Mouse (Mus musculus): ENCODE data around the gene Abcf2. TPM values are rescaled to one million over a fixed set of nuclear protein-coding genes. Genes with fewer than 3 reads are reported as not detected.
A peak's percentile ranks its signal among the peaks of the same experiment; 100 is the strongest.
"Not testable (repeated sequence)": the region's sequence is repeated elsewhere in the genome, so short reads cannot be mapped to it uniquely, and the experiment has no call there.

Abcf2 gene
- polyA plus RNA-seq, 1 experiment, result 49.0 TPM

DNA sequence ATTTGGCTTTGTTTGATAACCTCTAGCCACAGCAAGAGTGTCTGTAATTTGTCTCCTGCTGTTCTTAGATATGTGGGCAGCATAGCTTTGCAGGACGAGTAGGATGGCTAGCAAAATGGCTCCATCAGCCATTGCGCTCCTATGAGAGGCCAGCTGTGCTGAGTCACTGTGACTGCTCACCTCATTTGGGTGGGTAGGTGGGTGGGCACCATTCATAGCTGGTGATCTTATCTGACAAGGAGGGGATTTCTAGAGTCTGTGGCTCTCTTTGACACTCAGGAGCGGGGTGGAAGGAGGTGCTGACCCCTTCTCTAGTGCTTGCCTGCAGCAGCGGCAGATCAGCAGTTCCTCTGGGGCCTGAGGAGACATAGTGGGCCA lies 9.9 kb upstream of the Abcf2 start:
- Histone ChIP-seq H3K4me1 (peaks cover 78% of the 10 kb centered on the region), H3K9me3 (no peaks in the 10 kb centered on the region), H3K4me3 (replicated peaks) (peak overlapping the region; percentile 98), H3K27me3 (replicated peaks) (no peaks in the 10 kb centered on the region), H3K36me3 (replicated peaks; ENCODE audit: low read length) (peaks cover 46% of the 10 kb centered on the region)
- TF ChIP-seq FLI1 (IDR thresholded peaks at IDR 0.05; ENCODE audit: low read length), result no peak
- TF ChIP-seq GATA1 (IDR thresholded peaks at IDR 0.05; ENCODE audit: borderline replicate concordance, low read length), result no peak

DNA sequence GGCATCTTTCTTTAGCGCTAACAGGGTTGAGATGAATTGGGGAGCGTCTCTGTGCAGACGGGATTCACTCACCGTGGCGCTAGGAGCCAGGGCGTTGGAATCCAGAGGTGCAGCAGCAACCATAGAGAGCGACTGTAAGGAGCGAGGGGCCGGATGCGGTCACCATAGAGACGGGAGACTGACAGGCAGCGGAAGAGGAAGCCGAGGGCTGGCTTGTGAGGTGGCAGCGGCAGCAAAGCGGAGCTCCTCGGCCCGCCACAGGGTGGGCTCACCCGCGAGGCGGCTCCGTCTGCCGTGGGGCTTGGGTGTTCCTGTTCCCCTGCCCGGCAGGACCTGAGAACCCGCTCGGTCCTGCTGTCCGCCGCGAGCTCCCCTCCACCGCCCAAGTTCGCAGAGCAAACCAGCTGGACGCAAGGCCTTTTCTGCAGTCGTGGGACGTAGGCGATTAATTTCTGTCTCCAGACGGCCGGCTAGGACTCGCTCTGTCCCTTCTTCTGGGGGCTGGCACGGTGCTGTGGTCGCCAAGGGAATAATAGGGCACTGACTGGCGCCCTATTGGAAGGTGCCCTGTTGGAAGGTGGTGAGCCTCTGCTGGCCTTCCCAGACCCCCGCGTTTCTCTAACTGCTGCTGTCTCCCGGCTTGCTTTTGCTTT lies 9.4 kb upstream of the Abcf2 start, which contains the start of gene Chpf2:
Chpf2 (plus strand) TSS at position 195 of the 653 bp plus-strand sequence.
- Histone ChIP-seq H3K36me3 (replicated peaks; ENCODE audit: low read length) (peaks cover 41% of the 10 kb centered on the region), H3K27me3 (replicated peaks) (no peaks in the 10 kb centered on the region), H3K4me3 (replicated peaks) (peak within 1 kb of the TSS; percentile 98), H3K9me3 (no peaks in the 10 kb centered on the region), H3K4me1 (peaks cover 73% of the 10 kb centered on the region)
- TF ChIP-seq GATA1 (IDR thresholded peaks at IDR 0.05; ENCODE audit: borderline replicate concordance, low read length) (no peak), FLI1 (IDR thresholded peaks at IDR 0.05; ENCODE audit: low read length) (no peak)

DNA sequence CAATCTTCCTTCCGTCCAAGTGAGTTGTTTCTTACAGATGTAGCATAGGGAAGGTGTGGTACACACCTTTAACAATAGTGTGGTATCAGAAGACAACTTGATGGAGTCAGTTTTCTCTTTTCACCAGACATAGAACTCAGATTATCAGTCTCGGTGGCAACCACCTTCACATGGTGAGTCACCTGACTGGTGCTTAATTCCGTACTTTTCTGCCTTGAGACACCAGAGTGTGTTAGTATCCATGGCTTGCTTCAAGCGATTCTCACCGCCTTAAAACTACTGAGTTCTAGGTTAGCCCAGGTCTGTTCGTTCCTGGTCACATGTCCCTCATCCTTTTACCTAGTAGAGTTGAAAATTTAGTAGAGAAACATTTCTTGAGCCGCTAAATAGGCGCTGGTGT lies 8.8 kb upstream of the Abcf2 start:
- no peaks in the 10 kb centered on the region for H3K9me3 ChIP-seq
- peaks cover 35% of the 10 kb centered on the region for H3K36me3 ChIP-seq (replicated peaks; ENCODE audit: low read length)
- TF ChIP-seq GATA1 (IDR thresholded peaks at IDR 0.05; ENCODE audit: borderline replicate concordance, low read length) (no peak), FLI1 (IDR thresholded peaks at IDR 0.05; ENCODE audit: low read length) (no peak)
- H3K4me3 ChIP-seq (replicated peaks), result peak overlapping the region; percentile 98
- H3K27me3 ChIP-seq (replicated peaks), result no peaks in the 10 kb centered on the region
- H3K4me1 ChIP-seq, result peaks cover 68% of the 10 kb centered on the region

DNA sequence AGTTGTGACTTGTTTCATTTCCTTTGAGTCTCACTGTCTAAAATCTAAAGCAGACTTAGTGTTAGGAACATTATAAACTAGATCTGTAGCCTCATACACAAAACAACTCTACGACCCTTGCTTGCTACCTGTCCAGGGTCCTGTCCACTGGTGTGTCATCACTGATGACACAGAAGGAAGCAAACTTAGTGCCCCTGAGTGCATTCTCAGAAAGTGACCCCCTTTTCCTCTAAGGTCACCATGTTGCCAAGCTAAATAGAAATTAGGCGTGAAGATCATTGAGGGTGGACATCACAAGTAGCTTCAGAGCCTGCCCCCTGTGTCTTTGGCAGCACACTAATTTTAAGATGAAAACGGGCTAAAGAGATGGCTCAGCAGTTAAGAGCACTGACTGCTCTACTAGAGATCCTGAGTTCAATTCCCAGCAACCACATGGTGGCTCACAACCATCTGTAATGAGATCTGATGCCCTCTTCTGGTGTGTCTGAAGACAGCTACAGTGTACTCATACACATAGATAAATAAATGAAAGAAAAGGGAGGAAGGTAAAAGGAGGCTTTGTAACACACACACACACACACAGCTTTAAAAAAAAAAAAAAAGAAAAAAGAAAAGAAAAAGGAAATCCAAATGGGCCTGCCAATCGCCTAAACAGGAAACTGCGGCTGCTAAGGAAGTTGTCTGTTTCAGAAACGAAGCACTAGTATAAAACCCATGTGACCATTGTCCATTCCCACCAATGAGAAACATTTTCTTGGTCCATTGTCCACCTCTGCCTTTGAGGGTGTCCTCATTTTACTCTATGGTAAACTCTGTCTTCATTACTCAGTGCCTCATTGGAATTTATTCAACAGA lies 1.1 kb upstream of the Abcf2 start:
- Histone ChIP-seq H3K4me1 (peaks cover 39% of the 10 kb centered on the region), H3K9me3 (no peaks in the 10 kb centered on the region), H3K36me3 (replicated peaks; ENCODE audit: low read length) (peaks cover 23% of the 10 kb centered on the region), H3K27me3 (replicated peaks) (no peaks in the 10 kb centered on the region), H3K4me3 (replicated peaks) (peak overlapping the region; percentile 97)
- TF ChIP-seq GATA1 (IDR thresholded peaks at IDR 0.05; ENCODE audit: borderline replicate concordance, low read length) (no peak), FLI1 (IDR thresholded peaks at IDR 0.05; ENCODE audit: low read length) (no peak)

DNA sequence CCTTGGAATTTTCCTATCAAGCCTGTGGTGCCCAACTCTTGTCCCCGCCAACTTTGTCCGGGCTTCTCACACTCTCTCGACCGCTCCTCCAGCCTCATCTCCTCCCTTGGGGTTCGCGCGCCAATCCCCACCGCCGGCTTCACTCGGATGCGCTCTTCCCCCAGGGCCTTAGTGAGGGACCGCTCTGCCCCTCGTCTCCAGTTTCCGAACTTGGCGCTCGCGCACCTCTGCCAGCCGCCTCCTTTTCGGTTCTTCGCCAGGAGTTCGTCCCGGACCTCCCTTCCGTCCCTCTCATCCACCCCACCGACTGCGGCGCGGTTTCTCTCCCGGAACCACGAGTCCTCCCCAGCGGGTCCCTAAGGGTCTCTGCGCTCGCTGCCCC lies 475 bp downstream of the Abcf2 start:
- H3K27me3 ChIP-seq (replicated peaks), result no peaks in the 10 kb centered on the region

DNA sequence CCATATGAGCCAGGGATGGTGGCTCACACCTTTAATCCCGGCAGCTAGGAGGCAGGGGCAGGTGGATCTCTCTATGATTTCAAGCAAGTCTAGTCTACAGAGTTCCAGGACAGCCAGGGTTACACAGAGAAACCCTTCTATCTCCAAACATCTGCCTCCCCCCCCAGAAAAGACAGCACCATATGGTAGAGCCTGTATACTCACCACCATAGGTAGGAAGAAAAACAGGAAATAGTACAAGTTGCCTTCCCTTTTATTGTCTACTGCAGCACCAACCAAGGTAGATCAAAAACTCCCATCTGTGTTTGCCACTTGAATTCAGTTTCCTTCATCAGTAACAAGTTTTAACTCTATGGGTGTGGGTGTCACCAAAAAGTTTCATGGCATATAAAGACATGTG lies 1.3 kb downstream of the Abcf2 start:
- peak overlapping the region; percentile 97 for H3K4me3 ChIP-seq (replicated peaks)
- no peaks in the 10 kb centered on the region for H3K9me3 ChIP-seq
- no peaks in the 10 kb centered on the region for H3K27me3 ChIP-seq (replicated peaks)
- TF ChIP-seq FLI1 (IDR thresholded peaks at IDR 0.05; ENCODE audit: low read length) (no peak), GATA1 (IDR thresholded peaks at IDR 0.05; ENCODE audit: borderline replicate concordance, low read length) (no peak)
- peaks cover 39% of the 10 kb centered on the region for H3K4me1 ChIP-seq
- peaks cover 47% of the 10 kb centered on the region for H3K36me3 ChIP-seq (replicated peaks; ENCODE audit: low read length)

More for the DNA sequence above, 475 bp downstream of the Abcf2 start:
- H3K9me3 ChIP-seq, result no peaks in the 10 kb centered on the region
- peaks cover 39% of the 10 kb centered on the region for H3K36me3 ChIP-seq (replicated peaks; ENCODE audit: low read length)
- TF ChIP-seq GATA1 (IDR thresholded peaks at IDR 0.05; ENCODE audit: borderline replicate concordance, low read length) (no peak), FLI1 (IDR thresholded peaks at IDR 0.05; ENCODE audit: low read length) (no peak)
- peak overlapping the region; percentile 97 for H3K4me3 ChIP-seq (replicated peaks)
- peaks cover 39% of the 10 kb centered on the region for H3K4me1 ChIP-seq

DNA sequence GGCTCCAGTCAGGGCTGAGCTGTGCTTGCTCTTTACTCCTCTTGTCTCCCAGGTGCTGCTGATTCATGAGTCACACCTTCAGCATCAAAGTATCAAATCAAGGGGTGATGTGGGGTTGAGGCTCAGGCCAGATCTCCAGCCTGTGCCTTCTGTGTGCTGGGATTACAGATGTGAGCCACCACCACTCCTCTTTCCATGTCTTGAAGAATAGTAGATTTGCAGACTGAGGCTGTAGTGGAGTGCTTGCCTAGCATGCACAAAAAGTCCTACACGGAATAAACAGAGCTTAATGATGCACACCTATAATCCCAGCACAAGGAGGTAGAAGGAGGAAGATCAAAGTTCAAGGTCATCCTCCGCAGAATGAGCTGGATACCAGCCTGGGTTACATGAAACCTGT lies 20.6 kb downstream of the Abcf2 start, which contains the start of gene 4931409K22Rik:
4931409K22Rik (minus strand) TSS at position 101 of the 400 bp plus-strand sequence.
- TF ChIP-seq FLI1 (IDR thresholded peaks at IDR 0.05; ENCODE audit: low read length) (no peak), GATA1 (IDR thresholded peaks at IDR 0.05; ENCODE audit: borderline replicate concordance, low read length) (no peak)
- Histone ChIP-seq H3K9me3 (peaks cover 10% of the 10 kb centered on the region), H3K36me3 (replicated peaks; ENCODE audit: low read length) (no peaks in the 10 kb centered on the region), H3K4me1 (no peaks in the 10 kb centered on the region), H3K4me3 (replicated peaks) (no peak within 1 kb of the TSS), H3K27me3 (replicated peaks) (peaks cover 59% of the 10 kb centered on the region)

DNA sequence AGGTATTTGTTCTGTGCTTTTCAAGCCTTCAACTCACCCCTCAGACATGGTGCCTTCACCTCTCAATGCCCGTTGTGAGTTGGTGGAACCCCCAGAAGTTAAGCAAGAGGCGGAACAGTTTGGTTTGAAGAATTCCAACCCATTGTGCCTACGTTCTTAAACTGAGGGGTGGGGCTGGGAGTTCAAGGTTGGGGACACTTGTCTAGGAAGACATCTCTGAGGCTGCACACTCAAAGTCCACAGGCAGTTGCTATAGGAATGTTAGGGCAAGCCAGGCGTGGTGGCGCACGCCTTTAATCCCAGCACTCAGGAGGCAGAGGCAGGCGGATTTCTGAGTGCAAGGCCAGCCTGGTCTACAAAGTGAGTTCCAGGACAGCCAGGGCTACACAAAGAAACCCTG lies 21.9 kb downstream of the Abcf2 start:
- H3K4me1 ChIP-seq, result not testable (repeated sequence)
- peaks cover 10% of the 10 kb centered on the region for H3K9me3 ChIP-seq

DNA sequence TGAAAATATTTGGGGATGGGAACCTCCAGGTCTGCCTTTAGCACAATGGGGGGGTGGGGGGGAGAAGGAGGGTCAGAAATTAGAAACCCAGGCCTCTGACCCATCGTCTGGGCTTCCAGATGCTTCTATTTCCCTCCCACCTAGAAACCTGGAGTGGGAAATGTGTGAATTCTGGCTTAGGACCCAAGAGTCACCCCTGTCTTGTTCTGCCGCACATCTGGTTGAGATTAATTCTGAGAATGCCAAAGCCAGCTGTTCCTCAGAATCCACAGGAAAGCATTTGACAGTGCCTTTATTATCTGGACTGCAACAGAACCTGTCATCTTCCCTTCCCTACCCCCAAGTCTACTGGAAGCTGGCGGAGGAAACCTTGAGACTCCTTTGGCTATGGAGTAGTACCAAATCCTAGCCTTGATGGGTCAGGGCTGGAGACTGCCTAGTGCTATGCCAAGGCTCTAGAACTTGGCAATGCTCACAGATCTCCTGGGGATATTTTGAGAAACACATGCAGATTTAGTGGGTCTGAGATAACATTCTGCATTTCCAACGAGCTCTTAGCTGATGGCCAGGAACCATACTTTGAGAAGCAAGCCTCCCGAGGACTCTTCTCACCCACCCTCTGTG lies 23.5 kb downstream of the Abcf2 start:
- Histone ChIP-seq H3K9me3 (peaks cover 10% of the 10 kb centered on the region), H3K36me3 (replicated peaks; ENCODE audit: low read length) (no peaks in the 10 kb centered on the region), H3K27me3 (replicated peaks) (peaks cover 86% of the 10 kb centered on the region), H3K4me3 (replicated peaks) (no peak overlapping the region), H3K4me1 (peaks cover 4% of the 10 kb centered on the region; the same call in 1 of the 2 replicates)
- no peak for TF ChIP-seq FLI1 (IDR thresholded peaks at IDR 0.05; ENCODE audit: low read length)
- no peak for TF ChIP-seq GATA1 (IDR thresholded peaks at IDR 0.05; ENCODE audit: borderline replicate concordance, low read length)

More for the DNA sequence above, 21.9 kb downstream of the Abcf2 start:
- peaks cover 73% of the 10 kb centered on the region for H3K27me3 ChIP-seq (replicated peaks)
- not testable (repeated sequence) for H3K36me3 ChIP-seq (replicated peaks; ENCODE audit: low read length); H3K4me3 ChIP-seq (replicated peaks)

DNA sequence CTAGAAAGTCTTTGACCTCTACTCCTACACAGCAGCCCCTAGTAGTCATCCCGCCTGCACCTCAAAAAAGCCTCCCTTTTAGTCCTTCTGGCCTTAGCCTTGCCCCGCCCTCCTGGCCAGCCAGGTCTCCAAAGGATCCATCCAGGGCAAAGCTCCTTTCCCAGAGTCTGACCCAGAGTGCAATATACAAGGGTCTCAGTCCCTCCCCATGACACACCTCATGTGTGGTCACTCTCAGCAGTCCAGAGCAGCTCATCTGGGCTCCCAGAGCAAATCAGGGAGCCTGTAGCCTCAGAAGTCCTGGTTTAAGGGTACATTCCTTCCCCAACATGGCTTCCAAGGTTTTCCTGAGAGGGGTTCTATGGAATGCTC lies 26.0 kb downstream of the Abcf2 start:
- no peaks in the 10 kb centered on the region for H3K36me3 ChIP-seq (replicated peaks; ENCODE audit: low read length)
- no peak overlapping the region for H3K4me3 ChIP-seq (replicated peaks)
- peaks cover 94% of the 10 kb centered on the region for H3K27me3 ChIP-seq (replicated peaks)
- TF ChIP-seq FLI1 (IDR thresholded peaks at IDR 0.05; ENCODE audit: low read length) (no peak), GATA1 (IDR thresholded peaks at IDR 0.05; ENCODE audit: borderline replicate concordance, low read length) (no peak)
- H3K9me3 ChIP-seq, result peaks cover 10% of the 10 kb centered on the region
- peaks cover 4% of the 10 kb centered on the region; the same call in 1 of the 2 replicates for H3K4me1 ChIP-seq
